Mouse (Mus musculus) lung, adult 2 months (tissue): ENCODE measurements around the gene Nemf.

Experiments used
- CTCF ChIP-seq: fragments of 200-500 bp; IDR thresholded peaks from 2 replicates; pipeline ENCODE4 v1.5.1; 2011; ENCODE audit warnings: mild to moderate bottlenecking, low read length, control low read depth; ENCODE audit not compliant: insufficient read depth
- POLR2A ChIP-seq: fragments of 200-500 bp; IDR thresholded peaks from 2 replicates; pipeline ENCODE4 v1.6.1; 2011; ENCODE audit warnings: low read depth, mild to moderate bottlenecking, control low read depth, low read length, borderline replicate concordance; ENCODE audit errors: extremely low read depth

- TF ChIP-seq CTCF, result no peak
- no peak for TF ChIP-seq POLR2A
Measured at GRCm38 (mm10) chr12:69393076-69393475, 36.1 kb upstream of the Nemf start.
